Mouse (Mus musculus) bone marrow, adult 2 months (tissue): ENCODE results near the gene Prcp.

Experiments used
- CTCF ChIP-seq: fragments of 200-500 bp; IDR thresholded peaks from 2 replicates; pipeline ENCODE4 v1.5.1; 2011; ENCODE audit warnings: low read length, control low read depth; ENCODE audit not compliant: control insufficient read depth, insufficient read depth
- POLR2A ChIP-seq: fragments of 200-500 bp; IDR thresholded peaks from 2 replicates; pipeline ENCODE4 v1.6.1; 2011; ENCODE audit warnings: low read depth, mild to moderate bottlenecking, control low read depth, low read length, borderline replicate concordance; ENCODE audit not compliant: control insufficient read depth

GRCm38 (mm10) chr7:92959758-92960157 is 85.5 kb downstream of the Prcp start:
- no peak for TF ChIP-seq POLR2A
- TF ChIP-seq CTCF, result no peak
